Mouse (Mus musculus) embryonic facial prominence, embryonic 11.5 days (tissue): Measurements from ENCODE around the gene Kcna5. TPM values are rescaled to one million over a fixed set of nuclear protein-coding genes. Genes with fewer than 3 reads are reported as not detected.

ENCODE experiments used
- ATAC-seq: fragments of 200-750 bp; cut with Nextera tagmentation; replicated peaks from 2 replicates; pipeline ENCODE4 v1.8.0; 2017; ENCODE audit warnings: low read depth; ENCODE audit not compliant: insufficient number of reproducible peaks, low FRiP score, low TSS enrichment
- DNase-seq: peaks from one replicate; pipeline ENCODE4 v3.0.0-alpha.2; 2015; ENCODE audit warnings: low spot score
- H3K27ac ChIP-seq: fragments of 300-500 bp; sonication (generic); replicated peaks from 2 replicates; pipeline ENCODE4 v1.5.1; 2014; ENCODE audit warnings: mild to moderate bottlenecking, low read depth, low read length, control low read depth
- H3K27me3 ChIP-seq: fragments of 300-500 bp; sonication (generic); 2 replicates; pipeline ENCODE4 v1.6.1; 2014; ENCODE audit warnings: mild to moderate bottlenecking, low read length, moderate library complexity, mixed read lengths; ENCODE audit not compliant: control insufficient read depth, insufficient read depth
- H3K36me3 ChIP-seq: fragments of 300-500 bp; sonication (generic); replicated peaks from 2 replicates; pipeline ENCODE4 v1.6.1; 2014; ENCODE audit warnings: low read depth, mild to moderate bottlenecking, low read length, moderate library complexity, mixed read lengths; ENCODE audit not compliant: control insufficient read depth, insufficient read depth
- H3K4me1 ChIP-seq: fragments of 300-500 bp; sonication (generic); 2 replicates; pipeline ENCODE4 v1.6.1; 2014; ENCODE audit warnings: low read length, mixed read lengths; ENCODE audit not compliant: control insufficient read depth, insufficient read depth
- H3K4me2 ChIP-seq: fragments of 300-500 bp; sonication (generic); 2 replicates; pipeline ENCODE4 v1.6.1; 2014; ENCODE audit warnings: low read depth, mild to moderate bottlenecking, control low read depth, low read length, moderate library complexity
- H3K4me3 ChIP-seq: fragments of 300-500 bp; sonication (generic); 2 replicates; pipeline ENCODE4 v1.5.1; 2014; ENCODE audit warnings: low read depth, low read length, control low read depth
- H3K9ac ChIP-seq: fragments of 300-500 bp; sonication (generic); replicated peaks from 2 replicates; pipeline ENCODE4 v1.6.1; 2014; ENCODE audit warnings: mild to moderate bottlenecking, control low read depth, low read length
- H3K9me3 ChIP-seq: fragments of 300-500 bp; sonication (generic); replicated peaks from 2 replicates; pipeline ENCODE4 v1.6.1; 2016; ENCODE audit warnings: mild to moderate bottlenecking, low read length, inconsistent platforms, mixed read lengths; ENCODE audit not compliant: control insufficient read depth
- WGBS: fragments of 180-500 bp; shearing (Covaris S2); extraction: QIAGEN DNeasy Blood & Tissue Kit; methylation state at CpG from one replicate; pipeline ENCODE4 v1.1.7; 2014; 5-methylcytosine and 5-hydroxymethylcytosine counted together
- polyA plus RNA-seq: library from polyadenylated mRNA; unstranded; fragments of >200 nt; fragmentation: Nextera tagmentation; extraction: Ambion mirVana; gene quantifications from 2 replicates; pipeline ENCODE4 v1.2.1, GENCODE M21; 2014

Gene Kcna5
- polyA plus RNA-seq, 1 experiment from 2014 or later: 1.7 TPM

DNA sequence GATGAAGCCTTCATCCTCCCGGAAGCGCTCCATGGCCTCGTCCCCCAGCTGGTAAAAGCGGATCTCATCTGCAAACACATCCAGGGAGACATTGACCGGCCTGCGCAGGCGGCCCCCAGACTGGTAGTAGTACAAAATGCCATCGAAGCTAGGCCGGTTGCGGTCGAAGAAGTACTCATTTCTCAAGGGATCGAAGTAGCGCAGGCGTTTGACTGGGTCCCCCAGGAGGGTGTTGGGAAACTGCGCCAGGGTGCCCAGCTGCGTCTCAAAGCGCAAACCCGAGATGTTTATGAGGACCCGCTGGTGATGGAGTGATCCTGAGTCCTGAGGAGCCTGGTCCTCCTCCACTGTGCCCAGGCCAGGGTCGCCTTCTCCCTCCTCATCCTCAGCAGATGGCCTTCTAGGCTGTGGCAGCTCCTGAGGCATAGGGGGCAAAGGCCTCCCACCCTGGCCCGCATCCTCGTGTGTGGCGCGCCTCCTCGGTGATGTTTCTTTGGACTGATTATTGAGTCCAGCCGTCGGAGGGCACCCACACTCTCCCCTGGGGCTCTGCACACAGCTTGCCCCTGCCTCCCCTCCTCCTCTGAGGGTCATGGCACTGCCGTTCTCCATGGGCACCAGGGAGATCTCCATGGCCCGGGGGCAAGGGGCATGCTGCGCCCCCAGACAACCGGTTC lies 543 bp downstream of the Kcna5 start:
- peaks cover 9% of the 10 kb centered on the region for H3K27me3 ChIP-seq
- peak overlapping the region; percentile 28; the same call in 1 of the 2 replicates for H3K27ac ChIP-seq
- H3K9ac ChIP-seq: peak overlapping the region; percentile 44
- peak overlapping the region; percentile 26 for H3K4me3 ChIP-seq
- ATAC-seq: 0 out of 2 replicates have a peak, but pooled peaks have one; percentile 42
- peak overlapping the region; percentile 69 for H3K4me2 ChIP-seq
- no peak for DNase-seq
- H3K36me3 ChIP-seq: no peaks in the 10 kb centered on the region
- H3K4me1 ChIP-seq: peaks cover 8% of the 10 kb centered on the region
- WGBS: 7% methylated on average over 31 of the region's 31 CpGs
- H3K9me3 ChIP-seq: no peaks in the 10 kb centered on the region

DNA sequence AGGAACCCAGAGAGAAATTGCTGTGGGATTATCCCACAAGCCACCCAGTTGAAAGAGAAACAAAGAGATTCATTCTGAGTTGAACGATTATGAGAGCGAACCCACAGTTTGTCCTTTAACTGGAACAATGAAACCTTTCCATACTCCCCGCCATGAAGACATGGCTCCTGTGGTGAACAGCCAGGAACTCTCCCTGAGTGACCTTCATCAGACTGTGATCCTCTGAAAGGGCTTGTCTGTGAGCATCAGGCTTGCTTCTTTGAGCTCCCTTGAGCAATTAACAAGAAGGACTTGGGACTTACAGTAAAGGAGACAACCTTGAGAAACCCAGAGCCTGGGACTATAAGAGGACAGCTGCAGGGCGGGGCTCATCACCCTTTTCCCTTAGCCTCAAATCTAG lies 3.9 kb downstream of the Kcna5 start:
- Histone ChIP-seq H3K4me2 (no peak overlapping the region), H3K27me3 (peaks cover 9% of the 10 kb centered on the region), H3K9ac (no peak overlapping the region), H3K36me3 (no peaks in the 10 kb centered on the region), H3K4me3 (no peak overlapping the region), H3K4me1 (peaks cover 8% of the 10 kb centered on the region), H3K9me3 (no peaks in the 10 kb centered on the region), H3K27ac (no peak overlapping the region)
- ATAC-seq (no peak), DNase-seq (no peak)
- 73% methylated on average over 4 of the region's 4 CpGs for whole genome bisulfite sequencing

DNA sequence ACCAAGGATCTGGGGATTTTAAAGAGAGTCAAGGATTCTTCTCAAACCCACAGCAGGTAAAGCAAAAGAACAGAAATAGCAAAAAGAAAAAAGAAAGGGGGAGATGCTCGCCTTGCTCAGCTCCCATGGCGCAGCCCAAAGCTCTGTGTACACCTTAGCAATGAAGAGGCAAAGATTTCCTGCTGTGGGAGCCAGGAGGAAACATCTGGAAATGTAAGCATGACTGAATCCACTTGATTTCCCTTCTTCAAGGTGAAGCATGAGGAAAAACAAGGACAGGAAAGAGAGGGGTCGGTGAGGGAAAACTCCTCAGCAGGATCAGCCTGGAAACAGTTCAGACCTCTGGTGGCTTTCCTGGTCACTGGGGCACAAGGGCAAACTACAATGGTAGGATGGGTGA lies 5.2 kb downstream of the Kcna5 start:
- H3K27ac ChIP-seq: no peak overlapping the region
- H3K9ac ChIP-seq: no peak overlapping the region
- no peaks in the 10 kb centered on the region for H3K36me3 ChIP-seq
- peaks cover 9% of the 10 kb centered on the region for H3K27me3 ChIP-seq
- 74% methylated on average over 3 of the region's 3 CpGs for WGBS
- H3K9me3 ChIP-seq: no peaks in the 10 kb centered on the region
- H3K4me1 ChIP-seq: peaks cover 4% of the 10 kb centered on the region
- no peak for DNase-seq
- ATAC-seq: no peak
- no peak overlapping the region for H3K4me3 ChIP-seq
- no peak overlapping the region for H3K4me2 ChIP-seq

DNA sequence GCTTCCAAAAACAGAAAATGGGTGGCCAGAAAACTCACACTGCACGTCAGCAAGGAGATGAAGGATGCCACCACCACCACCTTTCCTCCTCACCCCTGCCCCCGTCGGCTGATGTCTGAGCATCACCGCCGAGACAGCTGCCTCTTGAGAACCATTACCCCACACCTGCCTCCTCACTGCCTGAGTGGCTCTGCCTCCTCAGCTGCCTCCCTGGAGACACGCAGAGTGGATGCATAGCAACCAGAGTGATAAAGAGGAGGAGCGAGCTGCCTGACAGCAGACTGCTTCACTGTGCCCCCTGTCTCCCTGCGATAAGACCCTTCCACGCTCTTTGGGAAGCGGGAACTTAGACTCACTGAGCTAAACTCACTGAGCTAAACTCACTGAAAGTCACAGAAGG lies 20.5 kb downstream of the Kcna5 start:
- Histone ChIP-seq H3K4me2 (no peak overlapping the region), H3K4me1 (no peaks in the 10 kb centered on the region), H3K4me3 (no peak overlapping the region), H3K36me3 (no peaks in the 10 kb centered on the region), H3K9ac (no peak overlapping the region), H3K27me3 (no peaks in the 10 kb centered on the region), H3K9me3 (no peaks in the 10 kb centered on the region), H3K27ac (no peak overlapping the region)
- DNase-seq: no peak
- 53% methylated on average over 10 of the region's 10 CpGs for WGBS
- ATAC-seq: peak; percentile 62; the same call in 1 of the 2 replicates

DNA sequence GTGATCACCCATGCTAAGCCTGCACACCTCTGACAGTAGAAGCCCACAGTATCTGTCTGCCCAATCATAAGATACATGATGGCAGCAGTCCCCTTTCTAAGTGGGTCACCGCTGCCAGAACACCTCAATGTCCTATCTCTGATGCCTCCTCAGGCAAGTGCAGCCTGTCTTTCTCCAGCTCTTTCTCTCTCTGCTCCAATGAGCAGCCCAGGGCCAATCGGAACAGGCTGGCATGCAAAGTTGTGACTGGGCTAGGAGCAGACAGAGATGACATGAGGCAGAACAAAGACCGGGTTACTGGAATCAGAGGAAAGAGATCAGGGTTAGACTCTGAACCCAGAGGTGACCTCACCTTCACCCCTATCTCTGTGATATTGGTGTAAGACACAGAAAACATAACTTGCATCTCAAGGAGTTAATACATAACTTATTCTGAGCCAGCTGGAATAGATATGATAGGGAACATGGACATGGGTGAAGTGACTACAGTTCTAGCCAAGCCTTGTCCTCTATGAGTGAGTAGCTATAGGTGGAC lies 21.4 kb downstream of the Kcna5 start:
- Histone ChIP-seq H3K9ac (no peak overlapping the region), H3K36me3 (no peaks in the 10 kb centered on the region), H3K4me1 (no peaks in the 10 kb centered on the region), H3K27ac (no peak overlapping the region), H3K4me2 (no peak overlapping the region), H3K4me3 (no peak overlapping the region), H3K27me3 (no peaks in the 10 kb centered on the region), H3K9me3 (no peaks in the 10 kb centered on the region)
- DNase-seq (no peak), ATAC-seq (no peak)
- WGBS: 87% methylated on average over 3 of the region's 3 CpGs

DNA sequence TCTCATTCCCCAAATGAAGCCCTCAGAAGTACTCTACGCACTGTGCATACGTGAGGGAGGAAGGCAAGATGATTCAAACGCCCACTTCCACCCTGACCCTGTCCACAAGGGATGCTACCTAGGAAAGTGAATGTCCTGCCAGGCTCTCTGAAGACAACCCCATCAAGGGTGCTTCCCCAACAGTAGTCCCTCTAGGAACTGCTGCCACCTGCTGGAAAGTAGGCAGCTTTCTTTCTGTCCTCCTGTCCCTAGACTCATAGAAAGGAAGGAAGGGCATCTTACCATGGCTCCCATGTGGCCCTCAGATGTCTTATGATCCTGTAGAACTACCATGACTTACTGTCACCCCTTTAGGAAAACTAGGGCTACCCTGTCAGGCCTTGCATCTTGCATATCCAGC lies 22.1 kb downstream of the Kcna5 start:
- no peak overlapping the region for H3K4me3 ChIP-seq
- H3K4me1 ChIP-seq: no peaks in the 10 kb centered on the region
- no peaks in the 10 kb centered on the region for H3K27me3 ChIP-seq
- no peak overlapping the region for H3K27ac ChIP-seq
- no peak overlapping the region for H3K4me2 ChIP-seq
- no peaks in the 10 kb centered on the region for H3K9me3 ChIP-seq
- H3K36me3 ChIP-seq: no peaks in the 10 kb centered on the region
- DNase-seq (no peak), ATAC-seq (no peak)
- 78% methylated on average over 3 of the region's 3 CpGs for WGBS
- no peak overlapping the region for H3K9ac ChIP-seq

DNA sequence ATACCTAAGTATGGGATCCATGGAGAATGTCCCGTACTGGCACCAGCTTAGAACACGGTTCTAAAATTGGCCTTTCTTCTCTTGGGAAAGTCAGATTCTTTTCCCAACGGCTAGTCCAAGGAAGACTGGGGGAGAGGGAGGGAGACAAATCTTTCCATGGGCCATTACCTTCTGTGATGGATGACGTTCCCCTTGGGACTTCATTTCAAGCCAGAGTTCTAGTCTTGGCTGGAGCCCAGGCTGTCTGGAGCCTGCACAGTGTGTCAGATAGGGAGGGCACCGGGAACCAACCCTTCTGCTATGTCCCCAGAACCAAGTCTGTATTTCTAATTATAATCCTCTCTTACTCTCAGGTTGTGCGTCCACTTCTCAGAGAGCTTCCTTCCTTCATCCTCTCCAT lies 26.5 kb downstream of the Kcna5 start:
- no peaks in the 10 kb centered on the region for H3K4me1 ChIP-seq
- no peak for DNase-seq
- H3K9me3 ChIP-seq: no peaks in the 10 kb centered on the region
- no peak overlapping the region for H3K27ac ChIP-seq
- ATAC-seq: no peak
- H3K4me3 ChIP-seq: no peak overlapping the region
- 82% methylated on average over 6 of the region's 6 CpGs for WGBS
- H3K4me2 ChIP-seq: no peak overlapping the region
- H3K9ac ChIP-seq: no peak overlapping the region
- no peaks in the 10 kb centered on the region for H3K27me3 ChIP-seq
- no peaks in the 10 kb centered on the region for H3K36me3 ChIP-seq

DNA sequence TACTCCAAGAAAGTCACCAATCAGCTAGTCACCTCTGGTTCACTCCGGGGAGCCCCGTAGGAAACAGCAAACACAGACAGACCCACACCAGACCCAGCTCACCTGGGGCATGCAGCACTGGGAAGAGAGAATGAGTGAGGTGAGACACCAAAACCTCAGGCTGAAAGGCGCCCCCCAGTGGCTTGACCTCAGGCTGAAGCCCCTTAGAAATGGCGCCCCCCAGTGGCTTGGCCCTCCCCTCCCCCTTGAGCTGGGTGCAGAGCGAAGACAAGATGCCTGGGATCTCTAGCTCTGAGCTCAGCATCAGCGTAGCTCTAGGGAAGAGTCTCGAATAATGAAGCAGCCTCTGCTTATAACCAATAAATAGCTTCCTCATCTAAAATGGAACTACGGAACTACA lies 31.3 kb downstream of the Kcna5 start:
- Histone ChIP-seq H3K36me3 (no peaks in the 10 kb centered on the region), H3K27me3 (no peaks in the 10 kb centered on the region), H3K9ac (no peak overlapping the region), H3K27ac (no peak overlapping the region), H3K4me1 (no peaks in the 10 kb centered on the region), H3K4me2 (no peak overlapping the region), H3K4me3 (no peak overlapping the region), H3K9me3 (no peaks in the 10 kb centered on the region)
- DNase-seq (no peak), ATAC-seq (no peak)
- WGBS: 82% methylated on average over 8 of the region's 8 CpGs
